Mouse (Mus musculus): ENCODE measurements around the gene Cdk5r2.

Gene Cdk5r2

GRCm38 (mm10) chr1:74854306-74855056 lies at the start of gene Cdk5r2:
Cdk5r2 (plus strand) TSS chr1:74854934.
- POLR2A ChIA-PET, result interaction anchor here (0.7 to 3.6 kb wide), 14 partner anchors 16 to 52 kb away, joined by 3 to 27 read pairs (median 4); partner anchors contain the start of gene Fev (in 1 of the 4)
- CTCF ChIA-PET, result interaction anchor here (0.5 to 2.7 kb wide), 15 partner anchors 30 to 110 kb away, joined by 3 to 17 read pairs (median 4); partner anchors contain the start of gene Cryba2 (in 2 of the 4)

GRCm38 (mm10) chr1:74805340-74805835 lies 49.3 kb upstream of the Cdk5r2 start:
- POLR2A ChIA-PET, result interaction anchor here in 3 of 4 experiments (0.8 to 3.4 kb wide), 8 partner anchors 11 to 78 kb away, joined by 3 to 14 read pairs (median 4); no protein-coding TSS in a partner anchor
- CTCF ChIA-PET, result interaction anchor here (0.5 to 8.7 kb wide), 15 partner anchors 10 to 56 kb away, joined by 3 to 184 read pairs (median 7); partner anchors contain the start of gene Wnt10a (in 1 of the 4)

- ChIA-PET POLR2A (interaction anchor here in 3 of 4 experiments (0.8 to 4.4 kb wide), 8 partner anchors 11 to 77 kb away, joined by 3 to 43 read pairs (median 8); no protein-coding TSS in a partner anchor), CTCF (interaction anchor here (0.5 to 8.7 kb wide), 25 partner anchors 9 to 375 kb away, joined by 3 to 184 read pairs (median 6); partner anchors contain the start of gene Wnt10a (in 2 of the 4))
Measured at GRCm38 (mm10) chr1:74805843-74806242, 48.9 kb upstream of the Cdk5r2 start.

GRCm38 (mm10) chr1:74806360-74807311 lies 48.1 kb upstream of the Cdk5r2 start:
- ChIA-PET POLR2A (interaction anchor here in 3 of 4 experiments (0.6 to 4.4 kb wide), 18 partner anchors 10 to 55 kb away, joined by 3 to 43 read pairs (median 4); partner anchors contain the start of genes Cdk5r2 (in 1 of the 3), Wnt10a (in 1 of the 3) and Wnt6 (in 1 of the 3)), CTCF (interaction anchor here (0.6 to 8.7 kb wide), 50 partner anchors 8 to 607 kb away, joined by 3 to 184 read pairs (median 9); partner anchors contain the start of genes Cdk5r2 (in 1 of the 4), Cryba2 (in 1 of the 4), Cyp27a1 (in 1 of the 4) and Wnt10a (in 1 of the 4))

- ChIA-PET POLR2A (interaction anchor here (0.6 to 4.4 kb wide), 28 partner anchors 9 to 86 kb away, joined by 3 to 43 read pairs (median 4); partner anchors contain the start of genes Cdk5r2 (in 3 of the 4), Wnt6 (in 2 of the 4), Cryba2 (in 1 of the 4) and Fev (in 1 of the 4)), CTCF (interaction anchor here (0.6 to 8.7 kb wide), 94 partner anchors 8 to 906 kb away, joined by 3 to 184 read pairs (median 6); partner anchors contain the start of genes Cryba2 (in 4 of the 4), Wnt10a (in 2 of the 4), Wnt6 (in 2 of the 4) and Cdk5r2 (in 1 of the 4))
Measured at GRCm38 (mm10) chr1:74807551-74808071, 47.1 kb upstream of the Cdk5r2 start.

- POLR2A ChIA-PET, result interaction anchor here (0.6 to 4.4 kb wide), 28 partner anchors 9 to 379 kb away, joined by 3 to 43 read pairs (median 4); partner anchors contain the start of genes Cdk5r2 (in 3 of the 4), Wnt6 (in 2 of the 4), Cryba2 (in 1 of the 4) and Fev (in 1 of the 4)
- CTCF ChIA-PET, result interaction anchor here (0.6 to 8.7 kb wide), 103 partner anchors 8 to 906 kb away, joined by 3 to 184 read pairs (median 5); partner anchors contain the start of genes Cryba2 (in 4 of the 4), Cdk5r2 (in 2 of the 4), Cyp27a1 (in 2 of the 4) and Wnt10a (in 2 of the 4)
Measured at GRCm38 (mm10) chr1:74808078-74808477, 46.7 kb upstream of the Cdk5r2 start.

- ChIA-PET POLR2A (interaction anchor here (0.6 to 4.4 kb wide), 16 partner anchors 8 to 378 kb away, joined by 3 to 43 read pairs (median 5); partner anchors contain the start of gene Wnt6 (in 1 of the 4)), CTCF (interaction anchor here (0.6 to 8.7 kb wide), 63 partner anchors 7 to 668 kb away, joined by 3 to 184 read pairs (median 5); partner anchors contain the start of genes Cdk5r2 (in 2 of the 4), Cryba2 (in 2 of the 4), Wnt6 (in 2 of the 4) and Cyp27a1 (in 1 of the 4))
Measured at GRCm38 (mm10) chr1:74809007-74809406, 45.7 kb upstream of the Cdk5r2 start.

- CTCF ChIA-PET, result interaction anchor here in 3 of 4 experiments (0.6 to 3.1 kb wide), 21 partner anchors 7 to 202 kb away, joined by 3 to 23 read pairs (median 4); partner anchors contain the start of gene Cdk5r2 (in 2 of the 3)
Measured at GRCm38 (mm10) chr1:74814931-74815647, 39.6 kb upstream of the Cdk5r2 start.

GRCm38 (mm10) chr1:74815965-74816364 lies 38.8 kb upstream of the Cdk5r2 start:
- CTCF ChIA-PET, result interaction anchor here in 2 of 4 experiments (1.0 to 3.1 kb wide), 15 partner anchors 8 to 201 kb away, joined by 3 to 23 read pairs (median 5); partner anchors contain the start of genes Cdk5r2 (in 1 of the 2) and Cryba2 (in 1 of the 2)
- POLR2A ChIA-PET, result interaction anchor here in 2 of 4 experiments (1.2 to 3.3 kb wide), 6 partner anchors 7 to 42 kb away, joined by 5 to 29 read pairs (median 10); no protein-coding TSS in a partner anchor

More at GRCm38 (mm10) chr1:74814931-74815647, 39.6 kb upstream of the Cdk5r2 start:
- POLR2A ChIA-PET, result interaction anchor here in 3 of 4 experiments (0.7 to 2.0 kb wide), 4 partner anchors 10 to 11 kb away, joined by 3 to 17 read pairs (median 3); no protein-coding TSS in a partner anchor

- ChIA-PET POLR2A (interaction anchor here in 3 of 4 experiments (0.6 to 3.3 kb wide), 19 partner anchors 8 to 694 kb away, joined by 3 to 29 read pairs (median 4); partner anchors contain the start of gene Cdk5r2 (in 1 of the 3)), CTCF (interaction anchor here (0.5 to 3.1 kb wide), 21 partner anchors 8 to 501 kb away, joined by 3 to 23 read pairs (median 4); partner anchors contain the start of gene Cryba2 (in 1 of the 4))
Measured at GRCm38 (mm10) chr1:74816612-74817199, 38.0 kb upstream of the Cdk5r2 start.

GRCm38 (mm10) chr1:74817219-74817618 lies 37.5 kb upstream of the Cdk5r2 start:
- ChIA-PET CTCF (interaction anchor here (0.5 to 3.1 kb wide), 19 partner anchors 8 to 500 kb away, joined by 3 to 23 read pairs (median 5); partner anchors contain the start of gene Cryba2 (in 1 of the 4)), POLR2A (interaction anchor here in 3 of 4 experiments (0.6 to 3.3 kb wide), 19 partner anchors 8 to 693 kb away, joined by 3 to 29 read pairs (median 4); partner anchors contain the start of gene Cdk5r2 (in 1 of the 3))

- ChIA-PET CTCF (interaction anchor here in 1 of 4 experiments (1.5 to 3.0 kb wide), 2 partner anchors 9 to 16 kb away, joined by 4 to 7 read pairs; no protein-coding TSS in a partner anchor), POLR2A (interaction anchor here in 2 of 4 experiments (0.7 to 3.3 kb wide), 4 partner anchors 8 to 15 kb away, joined by 3 to 29 read pairs (median 8); no protein-coding TSS in a partner anchor)
Measured at GRCm38 (mm10) chr1:74818509-74818908, 36.2 kb upstream of the Cdk5r2 start.

- POLR2A ChIA-PET, result interaction anchor here (0.8 to 6.9 kb wide), 14 partner anchors 7 to 429 kb away, joined by 3 to 43 read pairs (median 9); partner anchors contain the start of gene Cdk5r2 (in 2 of the 4)
Measured at GRCm38 (mm10) chr1:74823598-74823997, 31.1 kb upstream of the Cdk5r2 start.

GRCm38 (mm10) chr1:74824518-74825302 lies 30.0 kb upstream of the Cdk5r2 start:
- ChIA-PET POLR2A (interaction anchor here (0.5 to 6.9 kb wide), 43 partner anchors 8 to 567 kb away, joined by 3 to 43 read pairs (median 4); partner anchors contain the start of genes Cdk5r2 (in 3 of the 4), Aamp (in 1 of the 4) and Pnkd (in 1 of the 4)), CTCF (interaction anchor here (0.6 to 7.9 kb wide), 30 partner anchors 9 to 643 kb away, joined by 3 to 47 read pairs (median 4); partner anchors contain the start of genes Cdk5r2 (in 1 of the 4) and Cryba2 (in 1 of the 4))

More at GRCm38 (mm10) chr1:74823598-74823997, 31.1 kb upstream of the Cdk5r2 start:
- CTCF ChIA-PET, result interaction anchor here (0.5 to 7.9 kb wide), 16 partner anchors 15 to 375 kb away, joined by 3 to 47 read pairs (median 7); partner anchors contain the start of gene Cdk5r2 (in 1 of the 4)

Data from embryonic stem cell, embryonic (primary cell).